Comparison of ENCODE assay signal across 18 mouse cellular contexts in genomic region chr11:81010766-81011165, GRCm38 (mm10).
DNase-seq lines count a peak whose midpoint lies in the region; ATAC-seq and TF ChIP-seq lines count a peak whose summit lies in the region.
"Had no signal": no experiment of that assay in that cellular context is flagged by ENCODE, and none has a peak within 500 bp of the region (broad histone marks: within the 10 kb centered on the region; RNA-seq: fewer than 3 reads in every experiment).

No protein-coding gene starts in this region.

- H3K27me3 ChIP-seq in hindbrain, postnatal 0 days (ENCODE audit: insufficient read depth, low read length), result no peaks in the 10 kb centered on the region
- no peaks in the 10 kb centered on the region for H3K27me3 ChIP-seq in hindbrain, embryonic 10.5 days (ENCODE audit: insufficient read depth, poor library complexity, severe bottlenecking)
- H3K27me3 ChIP-seq in midbrain, postnatal 0 days (ENCODE audit: insufficient read depth, low read length), result no peaks in the 10 kb centered on the region
- H3K27me3 ChIP-seq in midbrain, embryonic 10.5 days (ENCODE audit: low read depth, poor library complexity, severe bottlenecking), result no peaks in the 10 kb centered on the region
- H3K27me3 ChIP-seq: embryonic facial prominence, embryonic 12.5 days; forebrain, embryonic 12.5 days; heart, embryonic 15.5 days had no signal

- H3K4me1 ChIP-seq in hindbrain, postnatal 0 days (ENCODE audit: insufficient read depth, low read length), result no peaks in the 10 kb centered on the region
- no peaks in the 10 kb centered on the region for H3K4me1 ChIP-seq in hindbrain, embryonic 10.5 days (replicated peaks)
- H3K4me1 ChIP-seq in midbrain, postnatal 0 days (ENCODE audit: insufficient read depth, low read length), result no peaks in the 10 kb centered on the region
- H3K4me1 ChIP-seq in midbrain, embryonic 10.5 days, result no peaks in the 10 kb centered on the region
- H3K4me1 ChIP-seq: embryonic facial prominence, embryonic 12.5 days; forebrain, embryonic 12.5 days; heart, embryonic 15.5 days had no signal

- H3K9ac ChIP-seq in hindbrain, postnatal 0 days (replicated peaks; ENCODE audit: low read length), result no peak overlapping the region
- no peak overlapping the region for H3K9ac ChIP-seq in midbrain, postnatal 0 days (replicated peaks; ENCODE audit: low read length, poor library complexity, severe bottlenecking)
- H3K9ac ChIP-seq: embryonic facial prominence, embryonic 12.5 days; forebrain, embryonic 12.5 days; forebrain, postnatal 0 days; heart, embryonic 15.5 days had no signal

- peak; percentile 30 to 55 for DNase-seq in cerebellum, postnatal 14 days
- DNase-seq in cerebellum, adult 11-12 months, result no peak
- peak; percentile 56 for DNase-seq in hindbrain, postnatal 0 days (ENCODE audit: low spot score)
- DNase-seq in hindbrain, embryonic 10.5 days (ENCODE audit: low spot score), result no peak
- DNase-seq in midbrain, postnatal 0 days (ENCODE audit: low spot score), result peak; percentile 31
- no peak for DNase-seq in midbrain, embryonic 10.5 days (ENCODE audit: low spot score)
- no peak for DNase-seq in neural tube, embryonic 10.5 days (ENCODE audit: extremely low spot score, low spot score)
- DNase-seq: adrenal gland, postnatal 10 days; cerebellum, adult 18-20 months; cerebellum, adult 9-11 months; forebrain, postnatal 0 days; gastrocnemius, postnatal 14 days; heart, adult 2 months; heart, postnatal 14 days had no signal

- 38% methylated on average over 7 of the region's 7 CpGs for WGBS in hindbrain, postnatal 0 days
- WGBS in hindbrain, embryonic 10.5 days, result 86% methylated on average over 7 of the region's 7 CpGs
- WGBS in midbrain, postnatal 0 days, result 72% methylated on average over 7 of the region's 7 CpGs
- 90% methylated on average over 7 of the region's 7 CpGs for WGBS in midbrain, embryonic 10.5 days

- H3K9me3 ChIP-seq in hindbrain, postnatal 0 days (ENCODE audit: low read length), result no peaks in the 10 kb centered on the region
- H3K9me3 ChIP-seq in hindbrain, embryonic 10.5 days, result no peaks in the 10 kb centered on the region
- no peaks in the 10 kb centered on the region for H3K9me3 ChIP-seq in midbrain, postnatal 0 days (ENCODE audit: low read length)
- H3K9me3 ChIP-seq in midbrain, embryonic 10.5 days (replicated peaks), result no peaks in the 10 kb centered on the region; the same call in 1 of the 2 replicates
- H3K9me3 ChIP-seq: embryonic facial prominence, embryonic 12.5 days; forebrain, embryonic 12.5 days; heart, embryonic 15.5 days had no signal

- no peak overlapping the region for H3K27ac ChIP-seq in hindbrain, postnatal 0 days
- H3K27ac ChIP-seq in hindbrain, embryonic 10.5 days, result no peak overlapping the region
- H3K27ac ChIP-seq in midbrain, postnatal 0 days (ENCODE audit: low read depth, low read length), result no peak overlapping the region
- no peak overlapping the region for H3K27ac ChIP-seq in midbrain, embryonic 10.5 days (replicated peaks)
- H3K27ac ChIP-seq: embryonic facial prominence, embryonic 12.5 days; forebrain, embryonic 12.5 days; heart, adult 2 months; heart, embryonic 15.5 days had no signal

- no peak overlapping the region for H3K4me3 ChIP-seq in hindbrain, postnatal 0 days (ENCODE audit: low read length)
- no peak overlapping the region for H3K4me3 ChIP-seq in hindbrain, embryonic 10.5 days
- no peak overlapping the region for H3K4me3 ChIP-seq in midbrain, postnatal 0 days (ENCODE audit: low read depth, low read length)
- no peak overlapping the region for H3K4me3 ChIP-seq in midbrain, embryonic 10.5 days
- H3K4me3 ChIP-seq: embryonic facial prominence, embryonic 12.5 days; forebrain, embryonic 12.5 days; heart, adult 2 months; heart, embryonic 15.5 days had no signal

- no peaks in the 10 kb centered on the region for H3K36me3 ChIP-seq in hindbrain, postnatal 0 days (ENCODE audit: insufficient read depth, low read length)
- no peaks in the 10 kb centered on the region for H3K36me3 ChIP-seq in hindbrain, embryonic 10.5 days
- no peaks in the 10 kb centered on the region for H3K36me3 ChIP-seq in midbrain, postnatal 0 days (ENCODE audit: insufficient read depth, low read length)
- no peaks in the 10 kb centered on the region for H3K36me3 ChIP-seq in midbrain, embryonic 10.5 days
- H3K36me3 ChIP-seq: embryonic facial prominence, embryonic 12.5 days; forebrain, embryonic 12.5 days; heart, embryonic 15.5 days had no signal

- ATAC-seq in hindbrain, postnatal 0 days, result no peak
- ATAC-seq in midbrain, postnatal 0 days (ENCODE audit: low FRiP score), result no peak
- ATAC-seq: forebrain, postnatal 0 days had no signal

- H3K4me2 ChIP-seq in hindbrain, postnatal 0 days (ENCODE audit: low read depth, low read length), result no peak overlapping the region
- H3K4me2 ChIP-seq in midbrain, postnatal 0 days (ENCODE audit: low read depth, low read length, poor library complexity, severe bottlenecking), result no peak overlapping the region
- H3K4me2 ChIP-seq: embryonic facial prominence, embryonic 12.5 days; forebrain, embryonic 12.5 days; heart, embryonic 11.5 days; heart, embryonic 15.5 days had no signal

- no peak for TF ChIP-seq CTCF in hindbrain, postnatal 0 days (IDR thresholded peaks at IDR 0.05; ENCODE audit: low read depth)
- TF ChIP-seq CTCF in midbrain, postnatal 0 days (IDR thresholded peaks at IDR 0.05), result no peak

Comparison
In these comparisons a context has a peak if more than half of its experiments do, and no peak if none do; other contexts are left out.
1. DNase-seq: peak in cerebellum, postnatal 14 days (2 of 2), hindbrain, postnatal 0 days (single experiment) and midbrain, postnatal 0 days (single experiment); none in cerebellum, adult 11-12 months (single experiment), hindbrain, embryonic 10.5 days (single experiment), midbrain, embryonic 10.5 days (single experiment) and neural tube, embryonic 10.5 days (single experiment).